Mouse (Mus musculus): ENCODE results near the gene Ern2.

Ern2 gene

GRCm38 (mm10) chr7:122186043-122186442 is at the start of gene Ern2:
Gene Ern2, minus strand, starts transcription at chr7:122186207.
- no peak for DNase-seq (ENCODE audit: low spot score)

- DNase-seq (ENCODE audit: low spot score): no peak
These were observed 44.9 kb upstream of the Ern2 start for GRCm38 (mm10) chr7:122230866-122231265.

DNA sequence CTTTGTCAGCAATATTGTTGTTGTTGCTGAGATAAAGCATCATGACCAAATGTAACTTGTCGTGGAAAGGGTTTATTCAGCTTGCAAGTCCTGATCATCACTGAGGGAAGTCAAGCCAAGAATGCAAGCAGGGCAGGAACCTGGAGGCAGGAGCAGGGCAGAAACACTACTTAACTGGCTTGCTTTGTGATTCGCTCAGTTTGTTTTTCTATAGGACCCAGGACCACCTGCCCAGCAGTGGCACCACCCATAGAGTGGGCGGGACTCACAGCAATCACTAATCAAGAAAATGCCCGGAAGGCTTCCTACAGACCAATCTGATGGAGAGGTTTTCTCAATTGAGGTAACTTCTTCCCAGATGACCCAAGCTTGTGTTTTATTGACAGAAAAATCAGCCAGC is 43.9 kb upstream of the Ern2 start:
- no peak for DNase-seq (ENCODE audit: low spot score)

DNA sequence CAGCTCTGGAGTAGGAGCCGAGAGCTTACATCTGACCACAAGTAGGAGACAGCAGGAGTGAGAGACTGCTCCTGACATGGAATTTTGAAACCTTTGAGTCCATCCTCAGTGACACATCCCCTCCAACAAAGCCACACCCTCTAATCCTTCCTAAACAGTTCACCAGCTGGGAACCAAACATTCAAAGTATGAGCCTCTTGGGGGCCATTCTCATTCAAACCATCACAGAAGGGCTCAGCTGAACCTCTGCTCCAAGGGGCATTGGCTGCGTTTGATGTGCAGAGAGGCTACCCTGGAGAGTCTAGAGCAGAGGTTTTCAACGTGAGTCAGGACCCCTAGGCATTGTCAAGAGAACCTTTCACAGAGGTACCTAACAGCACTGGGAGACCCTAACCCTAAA is 43.3 kb upstream of the Ern2 start:
- DNase-seq (ENCODE audit: low spot score): no peak

DNA sequence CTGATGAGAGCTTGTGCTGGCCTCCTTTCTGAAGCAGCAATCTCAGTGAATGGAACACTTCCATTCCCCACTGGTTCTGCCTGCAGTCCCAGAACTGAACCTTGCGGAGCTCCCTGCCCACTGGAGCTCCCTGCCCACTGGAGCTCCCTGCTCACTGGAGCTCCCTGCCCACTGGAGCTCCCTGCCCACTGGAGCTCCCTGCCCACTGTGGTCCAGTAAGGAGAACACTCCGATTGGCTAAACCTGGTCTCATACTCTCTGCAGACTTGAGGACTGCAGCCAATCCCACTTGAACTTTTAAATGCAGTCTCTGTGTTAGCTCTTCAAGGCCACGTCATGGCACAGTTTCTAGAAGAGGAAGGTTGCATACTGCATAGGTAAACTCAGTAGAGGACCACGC is 40.7 kb upstream of the Ern2 start:
- DNase-seq (ENCODE audit: low spot score): no peak

DNA sequence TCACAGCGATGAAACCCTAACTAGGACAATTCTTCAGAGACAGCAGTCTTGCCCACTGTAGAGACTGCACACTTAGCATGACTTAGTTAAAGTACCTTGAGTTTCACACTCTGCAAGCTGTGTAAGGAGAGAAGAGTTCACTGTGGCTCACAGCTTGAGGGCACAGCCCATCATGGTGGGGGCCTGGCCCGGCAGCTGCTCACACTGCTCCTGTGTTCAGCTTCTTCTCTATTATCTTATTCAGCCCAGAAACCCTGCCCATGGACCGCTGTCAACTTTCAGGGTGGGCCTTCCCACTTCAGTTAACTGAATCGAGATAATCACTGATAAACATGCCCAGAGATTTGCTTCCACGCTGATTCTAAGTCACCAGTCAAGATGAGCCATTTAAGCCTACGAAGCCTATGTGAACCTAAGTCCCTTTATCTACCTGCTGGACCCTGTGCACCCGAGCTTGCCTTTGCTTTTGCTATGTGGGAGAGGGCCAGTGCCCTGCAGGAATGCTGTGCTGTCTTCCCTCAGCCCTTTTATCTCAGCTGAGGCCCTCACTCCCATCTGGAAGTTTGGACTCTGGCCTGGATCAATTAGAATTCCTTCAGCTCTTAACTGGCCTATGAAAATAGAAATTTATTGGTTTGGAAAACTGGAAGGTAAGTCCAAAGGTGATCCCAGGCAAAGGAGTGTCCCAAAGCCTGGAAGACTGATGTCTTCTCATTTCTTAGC is 40.2 kb upstream of the Ern2 start:
- DNase-seq (ENCODE audit: low spot score): peak; percentile 11

DNA sequence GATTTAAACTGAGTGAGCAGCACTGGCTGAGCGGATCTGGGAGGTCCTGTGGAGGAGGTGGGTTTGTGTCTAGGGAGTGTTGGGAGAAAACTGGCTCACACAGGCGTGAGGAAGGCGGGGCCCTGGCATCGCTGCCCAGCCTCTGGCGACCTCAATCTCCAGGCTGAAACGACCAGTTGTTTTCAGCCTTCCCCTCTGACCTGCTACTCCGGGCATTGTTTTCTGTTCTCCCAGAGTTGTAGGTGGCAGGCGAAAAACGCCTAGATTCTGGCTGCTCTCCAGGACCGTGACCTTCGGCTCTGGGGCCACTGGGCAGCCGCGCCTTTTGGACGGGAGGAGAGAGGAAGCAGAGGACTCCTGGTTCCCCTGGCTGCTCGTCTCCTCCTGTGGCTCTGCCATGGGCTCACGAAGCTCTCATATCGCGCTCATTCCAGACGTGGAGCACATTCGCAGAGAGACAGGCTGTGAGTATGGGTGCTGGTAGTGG is 33.4 kb upstream of the Ern2 start, which contains the start of gene Chp2:
Gene Chp2 (plus strand): TSS at position 182 of the 487 bp plus-strand sequence.
- DNase-seq (ENCODE audit: low spot score): no peak

GRCm38 (mm10) chr7:122208276-122209021 is 22.4 kb upstream of the Ern2 start:
- no peak for DNase-seq (ENCODE audit: low spot score)

- no peak for DNase-seq (ENCODE audit: low spot score)
These were observed 20.1 kb upstream of the Ern2 start for GRCm38 (mm10) chr7:122206121-122206520.

DNA sequence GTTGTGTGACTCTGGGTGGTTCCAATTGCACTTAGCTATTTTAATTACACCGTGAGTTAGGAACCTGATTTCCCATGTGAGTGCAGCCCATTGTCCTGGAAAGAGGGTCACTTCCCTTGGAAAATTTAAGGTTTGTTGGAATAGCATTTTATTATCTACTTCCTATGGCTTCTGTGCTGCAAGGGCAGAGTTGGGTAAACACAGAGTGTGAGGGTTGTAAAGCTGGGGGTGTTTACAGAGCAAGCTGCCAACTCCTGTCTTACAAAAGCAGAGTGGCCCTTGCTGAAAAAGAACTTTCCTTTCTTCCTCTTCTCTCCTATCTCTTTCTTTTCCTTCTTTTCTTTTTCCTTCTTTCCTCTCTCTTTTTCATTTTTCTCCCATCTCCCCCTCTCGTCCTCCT is 17.9 kb upstream of the Ern2 start:
- DNase-seq (ENCODE audit: low spot score): no peak

DNA sequence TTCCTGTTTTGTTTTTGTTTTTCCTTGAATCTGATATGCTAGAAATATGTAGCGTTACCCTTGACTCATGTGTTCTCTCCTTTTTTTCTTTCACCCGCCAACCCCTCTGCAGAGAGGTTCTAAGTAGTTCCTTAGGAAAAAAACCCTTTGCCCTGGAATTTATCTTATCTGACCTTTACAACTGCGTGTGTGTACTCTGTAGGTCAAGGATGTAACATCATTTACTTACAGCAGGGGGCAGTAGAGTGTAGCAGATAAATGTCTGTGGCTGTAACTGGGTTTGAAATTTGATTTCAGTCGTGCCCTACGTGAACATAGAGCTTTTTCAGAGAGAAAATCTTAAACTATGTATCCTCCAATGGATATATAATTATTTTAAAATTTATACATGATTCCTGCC is 13.3 kb upstream of the Ern2 start:
- no peak for DNase-seq (ENCODE audit: low spot score)

GRCm38 (mm10) chr7:122197306-122197705 is 11.3 kb upstream of the Ern2 start:
- DNase-seq (ENCODE audit: low spot score): peak; percentile 33

DNA sequence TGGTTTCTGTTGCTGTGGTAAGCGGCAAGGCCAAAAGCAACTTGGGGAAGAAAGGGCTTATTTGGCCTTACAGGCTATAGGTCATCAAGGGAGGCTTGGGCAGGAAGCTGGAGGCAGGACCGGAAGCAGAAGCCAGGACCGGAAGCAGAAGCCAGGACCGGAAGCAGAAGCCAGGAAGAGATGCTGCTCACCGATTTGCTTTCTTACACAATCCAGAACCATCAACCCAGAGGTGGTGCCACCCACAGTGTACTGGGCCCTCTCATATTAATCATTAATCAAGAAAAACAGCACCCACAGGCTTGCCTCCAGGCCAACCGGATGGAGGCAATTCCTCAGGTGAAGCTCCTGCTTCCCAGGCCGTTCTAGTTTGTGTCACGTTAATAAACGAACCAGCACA is 10.8 kb upstream of the Ern2 start:
- DNase-seq (ENCODE audit: low spot score): no peak

GRCm38 (mm10) chr7:122193919-122194318 is 7.9 kb upstream of the Ern2 start:
- no peak for DNase-seq (ENCODE audit: low spot score)

DNA sequence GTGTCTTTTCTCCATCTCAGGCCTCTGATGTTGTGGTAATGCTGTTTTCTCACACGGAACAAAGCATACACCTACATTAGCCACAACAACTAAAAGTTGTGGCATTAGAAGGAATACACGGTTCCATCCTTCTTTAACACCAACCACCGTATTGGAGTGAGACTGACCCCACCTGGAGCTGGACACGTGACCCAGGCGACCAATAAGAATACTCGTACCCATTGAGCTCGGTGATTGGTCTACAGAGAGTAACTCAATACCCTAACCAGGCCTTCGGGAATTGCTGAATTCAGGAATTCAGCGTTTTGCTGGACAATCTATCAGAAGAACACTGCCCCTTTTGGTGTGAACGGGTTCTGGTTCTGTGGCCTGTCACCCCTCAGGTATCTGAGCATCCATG is 5.1 kb upstream of the Ern2 start:
- DNase-seq (ENCODE audit: low spot score): no peak

DNA sequence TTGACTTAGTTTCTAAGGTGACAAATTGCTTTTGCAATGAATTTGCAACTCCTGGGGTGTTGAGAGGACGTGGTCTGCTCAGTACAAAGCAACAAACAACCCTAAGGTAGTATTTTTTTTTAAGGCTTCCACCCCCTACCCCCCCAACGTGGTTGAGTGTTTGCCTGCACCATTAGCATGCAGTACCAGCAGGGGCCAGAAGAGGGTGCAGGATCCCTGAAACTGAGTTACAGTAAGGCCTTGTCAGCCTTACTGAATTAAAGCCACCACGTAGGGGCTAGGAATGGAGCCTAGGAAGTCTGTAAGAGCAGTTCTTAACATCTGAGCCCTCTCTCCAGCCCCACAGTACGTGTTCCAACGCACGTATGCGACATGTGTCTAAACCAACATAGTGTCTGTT is 3.5 kb upstream of the Ern2 start:
- DNase-seq (ENCODE audit: low spot score): peak; percentile 17

GRCm38 (mm10) chr7:122184569-122184968 is 1.4 kb downstream of the Ern2 start:
- DNase-seq (ENCODE audit: low spot score): no peak

- no peak for DNase-seq (ENCODE audit: low spot score)
These were observed 5.3 kb downstream of the Ern2 start for GRCm38 (mm10) chr7:122180720-122181119.

DNA sequence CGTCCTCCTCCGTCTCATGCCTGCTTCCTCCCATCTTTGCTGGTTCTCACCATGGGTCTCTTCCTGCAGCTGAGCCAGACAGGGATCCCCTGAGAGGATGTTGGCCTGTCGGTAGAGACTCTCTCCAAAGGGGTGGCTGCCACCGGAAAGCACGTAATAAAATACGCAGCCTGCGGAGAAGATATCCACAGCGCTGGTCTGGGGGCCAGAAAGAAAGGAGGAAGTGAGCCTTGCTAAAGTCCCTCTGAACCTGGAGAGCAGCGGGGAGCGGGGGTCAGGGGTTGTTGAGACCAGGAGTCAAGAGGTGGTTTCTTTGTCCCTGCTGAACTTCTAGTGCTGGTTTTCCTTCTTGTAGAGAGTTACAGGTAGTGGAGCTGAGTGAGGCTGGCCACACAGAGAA is 14.4 kb downstream of the Ern2 start:
- DNase-seq (ENCODE audit: low spot score): no peak

GRCm38 (mm10) chr7:122170705-122171104 is 15.3 kb downstream of the Ern2 start:
- no peak for DNase-seq (ENCODE audit: low spot score)

GRCm38 (mm10) chr7:122167203-122167602 is 18.8 kb downstream of the Ern2 start:
- DNase-seq (ENCODE audit: low spot score): no peak

GRCm38 (mm10) chr7:122163766-122164165 is 22.2 kb downstream of the Ern2 start:
- DNase-seq (ENCODE audit: low spot score): no peak

- DNase-seq (ENCODE audit: low spot score): peak; percentile 25
These were observed 26.0 kb downstream of the Ern2 start for GRCm38 (mm10) chr7:122160037-122160436.

All from yolk sac, embryonic 10.5 days (tissue).